Mouse (Mus musculus) heart, adult 2 months (tissue): ENCODE measurements at regions not wholly inside any gene's neighbourhood (a gene's known extent, or its start where the extent isn't known, plus 50 kb on each side); places are given as distances from the start of the nearest gene placed in this dataset.

Experiments used
- CTCF ChIP-seq: fragments of 200-600 bp; IDR thresholded peaks from 2 replicates; pipeline ENCODE4 v1.8.1; 2022; ENCODE audit warnings: antibody characterized with exemption, mild to moderate bottlenecking, moderate library complexity
- EP300 ChIP-seq: fragments of 200-500 bp; IDR thresholded peaks from 2 replicates; pipeline ENCODE4 v1.6.1; 2011; ENCODE audit warnings: low read depth, low read length, control low read depth; ENCODE audit not compliant: insufficient read depth
- POLR2A ChIP-seq: fragments of 200-500 bp; IDR thresholded peaks from 2 replicates; pipeline ENCODE4 v1.6.1; 2011; ENCODE audit warnings: mild to moderate bottlenecking, low read depth, low read length, control low read depth; ENCODE audit not compliant: insufficient read depth

- no peak for TF ChIP-seq CTCF
- TF ChIP-seq POLR2A: no peak
- TF ChIP-seq EP300: no peak
These were observed 145.7 kb upstream of the Sox2 start for GRCm38 (mm10) chr3:34504573-34504894.
